Mouse (Mus musculus) WW6 (cell line): ENCODE measurements around the gene Ndrg2.
A peak's percentile ranks its signal among the peaks of the same experiment; 100 is the strongest.
"Not testable (repeated sequence)": the region's sequence is repeated elsewhere in the genome, so short reads cannot be mapped to it uniquely, and the experiment has no call there.

Experiments used
- DNase-seq: peaks from one replicate; pipeline ENCODE4 v3.0.0-alpha.2; 2013; ENCODE audit warnings: low read depth, low spot score

The Ndrg2 gene

GRCm38 (mm10) chr14:51913960-51914762 lies at the start of gene Ndrg2:
TSS of gene Ndrg2 (minus strand) at chr14:51914158.
- DNase-seq: no peak

GRCm38 (mm10) chr14:51960316-51960715 lies 46.4 kb upstream of the Ndrg2 start:
- DNase-seq: no peak

GRCm38 (mm10) chr14:51943336-51943735 lies 29.4 kb upstream of the Ndrg2 start:
- no peak for DNase-seq

GRCm38 (mm10) chr14:51942236-51942635 lies 28.3 kb upstream of the Ndrg2 start:
- DNase-seq: no peak

- no peak for DNase-seq
Observed at GRCm38 (mm10) chr14:51941577-51941976, 27.6 kb upstream of the Ndrg2 start.

GRCm38 (mm10) chr14:51940944-51941560 lies 27.1 kb upstream of the Ndrg2 start:
- no peak for DNase-seq

GRCm38 (mm10) chr14:51939005-51939404 lies 25.0 kb upstream of the Ndrg2 start:
- peak; percentile 28 for DNase-seq

GRCm38 (mm10) chr14:51932092-51933020 lies 18.4 kb upstream of the Ndrg2 start:
- DNase-seq: no peak

- no peak for DNase-seq
Observed at GRCm38 (mm10) chr14:51930824-51931223, 16.9 kb upstream of the Ndrg2 start.

GRCm38 (mm10) chr14:51929968-51930367 lies 16.0 kb upstream of the Ndrg2 start:
- DNase-seq: no peak

GRCm38 (mm10) chr14:51929309-51929943 lies 15.5 kb upstream of the Ndrg2 start:
- DNase-seq: no peak

GRCm38 (mm10) chr14:51926930-51927329 lies 13.0 kb upstream of the Ndrg2 start:
- not testable (repeated sequence) for DNase-seq

GRCm38 (mm10) chr14:51923492-51923891 lies 9.5 kb upstream of the Ndrg2 start:
- DNase-seq: no peak

GRCm38 (mm10) chr14:51922910-51923309 lies 9.0 kb upstream of the Ndrg2 start:
- no peak for DNase-seq

- DNase-seq: no peak
Observed at GRCm38 (mm10) chr14:51922571-51922865, 8.6 kb upstream of the Ndrg2 start, which contains the start of gene Rnase13. TSS of gene Rnase13 (minus strand) at chr14:51922773.

GRCm38 (mm10) chr14:51921759-51922570 lies 8.0 kb upstream of the Ndrg2 start:
- DNase-seq: no peak

GRCm38 (mm10) chr14:51918966-51919365 lies 5.0 kb upstream of the Ndrg2 start:
- DNase-seq: no peak

- no peak for DNase-seq
Observed at GRCm38 (mm10) chr14:51918125-51918524, 4.2 kb upstream of the Ndrg2 start, which contains the start of gene Tppp2. TSS of gene Tppp2 (plus strand) at chr14:51918425.

GRCm38 (mm10) chr14:51916539-51916938 lies 2.6 kb upstream of the Ndrg2 start:
- no peak for DNase-seq

- no peak for DNase-seq
Observed at GRCm38 (mm10) chr14:51915030-51915429, 1.1 kb upstream of the Ndrg2 start.
